ENCODE assay signal across 15 mouse cellular contexts in the genomic region with DNA sequence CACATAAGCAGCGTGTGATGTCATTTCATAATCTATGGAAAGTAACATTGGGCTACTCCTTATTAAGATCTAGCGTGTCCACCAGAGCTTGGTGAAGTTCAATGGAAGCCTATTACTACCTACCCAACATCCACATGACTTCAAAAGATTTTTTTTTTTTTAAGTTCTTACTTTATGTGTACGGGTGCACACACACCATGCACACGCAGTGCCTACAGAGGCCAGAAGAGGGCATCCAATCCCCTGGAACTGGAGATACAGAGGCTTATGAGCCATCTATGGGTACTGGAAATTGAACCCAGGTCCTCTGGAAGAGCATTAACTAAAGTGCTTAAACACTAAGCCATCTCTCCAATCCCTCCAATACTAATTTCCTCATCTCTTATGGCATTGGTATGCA. TPM values are rescaled to one million over a fixed set of nuclear protein-coding genes. Genes with fewer than 3 reads are reported as not detected.
DNase-seq lines count a peak whose midpoint lies in the region; ATAC-seq and TF ChIP-seq lines count a peak whose summit lies in the region.
"Had no signal": no experiment of that assay in that cellular context is flagged by ENCODE, and none has a peak within 500 bp of the region (broad histone marks: within the 10 kb centered on the region; RNA-seq: fewer than 3 reads in every experiment).

No protein-coding gene starts in this region.

- peak; percentile 63 for TF ChIP-seq CTCF in liver, adult 2 months (IDR thresholded peaks at IDR 0.05; ENCODE audit: low read depth, low read length)
- TF ChIP-seq CTCF in ES-Bruce4 (IDR thresholded peaks at IDR 0.05; ENCODE audit: low read depth, low read length) = peak; percentile 64

- peak; percentile 13 to 18 for DNase-seq in cerebellum, postnatal 10 days
- DNase-seq in cerebellum, postnatal 4 days (ENCODE audit: low spot score in 2 of 2) = no peak
- DNase-seq in liver, adult 2 months (ENCODE audit: extremely low read depth, low read depth, low spot score) = no peak
- DNase-seq in liver = no peak
- no peak for DNase-seq in left cerebral cortex, adult 8-10 months (ENCODE audit: low spot score in 2 of 2)
- DNase-seq in T-cell, adult 2 months (ENCODE audit: low spot score) = no peak
- DNase-seq: heart, postnatal 14 days; layer of hippocampus, postnatal 36 days; liver, embryonic 13.5 days; retina, postnatal 1 day had no signal

- 0 out of 2 replicates have a peak, but pooled peaks have one; percentile 21 for ATAC-seq in megakaryocyte, adult 5-6 weeks (ENCODE audit: poor library complexity, severe bottlenecking)
- ATAC-seq: activated CD4-positive, CD25-positive, alpha-beta regulatory T cell, adult 4 months had no signal

- 90% methylated on average over 4 of the region's 4 CpGs for WGBS in liver, adult 2 months

- H3K4me1 ChIP-seq in liver, adult 2 months (ENCODE audit: control insufficient read depth, insufficient read depth, low read length) = 0 out of 2 replicates have a peak, but pooled peaks cover 2% of the 10 kb centered on the region
- no peaks in the 10 kb centered on the region for H3K4me1 ChIP-seq in ES-Bruce4 (ENCODE audit: control insufficient read depth, insufficient read depth, low read length)
- H3K4me1 ChIP-seq: liver, embryonic 13.5 days; midbrain, embryonic 12.5 days had no signal

- H3K36me3 ChIP-seq in liver, adult 2 months (ENCODE audit: control insufficient read depth, insufficient read depth, low read length) = no peaks in the 10 kb centered on the region
- no peaks in the 10 kb centered on the region for H3K36me3 ChIP-seq in ES-Bruce4 (ENCODE audit: control insufficient read depth, insufficient read depth, low read length, poor library complexity, severe bottlenecking)
- H3K36me3 ChIP-seq: liver, embryonic 13.5 days; midbrain, embryonic 12.5 days had no signal

- H3K27ac ChIP-seq in liver, adult 2 months (replicated peaks; ENCODE audit: insufficient read depth, low read depth, low read length) = no peak overlapping the region
- no peak overlapping the region for H3K27ac ChIP-seq in ES-Bruce4 (ENCODE audit: insufficient read depth, low read length)
- H3K27ac ChIP-seq: liver, embryonic 13.5 days; midbrain, embryonic 12.5 days had no signal

- H3K9ac ChIP-seq in liver, adult 2 months (ENCODE audit: low read depth, low read length) = no peak overlapping the region
- H3K9ac ChIP-seq in ES-Bruce4 (ENCODE audit: low read depth, poor library complexity, severe bottlenecking) = no peak overlapping the region
- H3K9ac ChIP-seq: liver, embryonic 13.5 days; midbrain, embryonic 12.5 days had no signal

- no peak for TF ChIP-seq POLR2A in liver, adult 2 months (IDR thresholded peaks at IDR 0.05; ENCODE audit: extremely low read depth, insufficient read depth, low read length)
- no peak for TF ChIP-seq POLR2A in ES-Bruce4 (IDR thresholded peaks at IDR 0.05; ENCODE audit: insufficient read depth, low read length)

- TF ChIP-seq EP300 in ES-Bruce4 (IDR thresholded peaks at IDR 0.05; ENCODE audit: insufficient read depth, low read depth, low read length) = no peak

- H3K9me3 ChIP-seq in ES-Bruce4 (replicated peaks; ENCODE audit: control insufficient read depth, insufficient read depth, low read length, poor library complexity, severe bottlenecking) = no peaks in the 10 kb centered on the region
- H3K9me3 ChIP-seq: liver, embryonic 13.5 days; midbrain, embryonic 12.5 days had no signal

- H3K27me3 ChIP-seq in liver, adult 2 months (ENCODE audit: control insufficient read depth, insufficient read depth, low read length) = no peaks in the 10 kb centered on the region
- H3K27me3 ChIP-seq in ES-Bruce4 (ENCODE audit: control insufficient read depth, insufficient read depth, low read length, poor library complexity, severe bottlenecking) = no peaks in the 10 kb centered on the region

- H3K4me3 ChIP-seq in liver, adult 2 months (ENCODE audit: insufficient read depth, low read depth, low read length) = no peak overlapping the region
- no peak overlapping the region for H3K4me3 ChIP-seq in ES-Bruce4 (ENCODE audit: low read depth, low read length)
- H3K4me3 ChIP-seq: liver, embryonic 13.5 days; midbrain, embryonic 12.5 days had no signal

- H3K79me2 ChIP-seq in liver, adult 2 months (ENCODE audit: control insufficient read depth, insufficient read depth, low read length) = no peaks in the 10 kb centered on the region

RNA-seq across cellular contexts. Expression of a gene that starts 38.0 kb away (rescaled TPM):
- total RNA-seq in liver, adult 2 months (2014; rRNA removed) = 1.0 and 1.3 TPM in 2 replicates
- 0.16 and 0.27 TPM in 2 replicates for polyA plus RNA-seq in liver, adult 2 months (2012; rRNA removed)
- polyA plus RNA-seq in ES-Bruce4 (2011; ENCODE audit: insufficient read depth, insufficient read length, low read depth, missing spikeins) = 8.9 and 9.8 TPM in 2 replicates
- not detected in 2 replicates for total RNA-seq in megakaryocyte, adult 5-6 weeks (2015)
- not detected in 2 replicates for total RNA-seq in megakaryocyte, adult 5-6 weeks (2017)
- total RNA-seq in left cerebral cortex, adult 8-10 months (2022) = 1 to 10 TPM; 3.2 to 7.3 (median 5.4) TPM
- total RNA-seq: common myeloid progenitor, adult 5-6 weeks had no signal

RNA-seq across cellular contexts. Expression of a gene that starts 39.9 kb away (rescaled TPM):
- 56.1 and 56.8 TPM in 2 replicates for total RNA-seq in liver, adult 2 months (2014; rRNA removed)
- polyA plus RNA-seq in liver, adult 2 months (2012; rRNA removed) = 107 and 154 TPM in 2 replicates
- polyA plus RNA-seq in ES-Bruce4 (2011; ENCODE audit: insufficient read depth, insufficient read length, low read depth, missing spikeins) = 0.15 and 0.30 TPM in 2 replicates
- total RNA-seq in megakaryocyte, adult 5-6 weeks (2015) = 0.38 and 0.84 TPM in 2 replicates
- 0.37 and 1.7 TPM in 2 replicates for total RNA-seq in megakaryocyte, adult 5-6 weeks (2017)
- 10 to 100 TPM; 28.2 to 32.0 (median 29.1) TPM for total RNA-seq in left cerebral cortex, adult 8-10 months (2022)

Comparison
In these comparisons a context has a peak if more than half of its experiments do, and no peak if none do; other contexts are left out.
1. DNase-seq: peak in cerebellum, postnatal 10 days (2 of 2); none in cerebellum, postnatal 4 days (0 of 2), liver, adult 2 months (single experiment), liver (single experiment), left cerebral cortex, adult 8-10 months (0 of 2) and T-cell, adult 2 months (single experiment).
2. RNA of a gene that starts 39.9 kb away (total RNA-seq): 56.1 to 56.8 TPM in liver, adult 2 months and 28.2 to 32.0 TPM in left cerebral cortex, adult 8-10 months; 0.37 to 1.7 TPM in megakaryocyte, adult 5-6 weeks; every median in the first group is over 10 times any median in the second.